Mouse (Mus musculus) limb, embryonic 14.5 days (tissue): Measurements from ENCODE around the gene Zfp553. TPM values are rescaled to one million over a fixed set of nuclear protein-coding genes. Genes with fewer than 3 reads are reported as not detected.

ENCODE experiments used
- ATAC-seq: fragments of 200-750 bp; cut with Nextera tagmentation; 2 replicates; pipeline ENCODE4 v1.8.0; 2017; ENCODE audit warnings: low read depth, moderate number of reproducible peaks, moderate TSS enrichment; ENCODE audit not compliant: low FRiP score
- DNase-seq: peaks from one replicate; pipeline ENCODE4 v3.0.0-alpha.2; 2015; ENCODE audit warnings: low spot score
- H3K27ac ChIP-seq: fragments of 300-500 bp; sonication (generic); replicated peaks from 2 replicates; pipeline ENCODE4 v1.5.1; 2014; ENCODE audit warnings: low read depth, mild to moderate bottlenecking, low read length, moderate library complexity, mixed read lengths
- H3K27me3 ChIP-seq: fragments of 300-500 bp; sonication (generic); 2 replicates; pipeline ENCODE4 v1.6.1; 2014; ENCODE audit warnings: low read length, mixed read lengths; ENCODE audit not compliant: control insufficient read depth, insufficient read depth
- H3K36me3 ChIP-seq: fragments of 300-500 bp; sonication (generic); 2 replicates; pipeline ENCODE4 v1.6.1; 2014; ENCODE audit warnings: mild to moderate bottlenecking, low read length, moderate library complexity, mixed read lengths; ENCODE audit not compliant: control insufficient read depth, insufficient read depth
- H3K4me1 ChIP-seq: fragments of 300-500 bp; sonication (generic); 2 replicates; pipeline ENCODE4 v1.6.1; 2014; ENCODE audit warnings: antibody characterized with exemption, low read length, mixed read lengths; ENCODE audit not compliant: control insufficient read depth, insufficient read depth
- H3K4me2 ChIP-seq: fragments of 300-500 bp; sonication (generic); replicated peaks from 2 replicates; pipeline ENCODE4 v1.6.1; 2014; ENCODE audit warnings: low read depth, mild to moderate bottlenecking, low read length, moderate library complexity; ENCODE audit not compliant: severe bottlenecking
- H3K4me3 ChIP-seq: fragments of 300-500 bp; sonication (generic); replicated peaks from 2 replicates; pipeline ENCODE4 v1.5.1; 2014; ENCODE audit warnings: low read length
- H3K9ac ChIP-seq: fragments of 300-500 bp; sonication (generic); 2 replicates; pipeline ENCODE4 v1.6.1; 2014; ENCODE audit warnings: mild to moderate bottlenecking, low read depth, low read length, moderate library complexity; ENCODE audit not compliant: severe bottlenecking
- H3K9me3 ChIP-seq: fragments of 300-500 bp; sonication (generic); 2 replicates; pipeline ENCODE4 v1.6.1; 2016; ENCODE audit warnings: low read length; ENCODE audit not compliant: control insufficient read depth
- POLR2A ChIP-seq: fragments of 200-500 bp; IDR thresholded peaks from 2 replicates; pipeline ENCODE4 v1.8.0; 2012; ENCODE audit warnings: inconsistent platforms, mild to moderate bottlenecking, moderate library complexity, borderline replicate concordance; ENCODE audit not compliant: insufficient read depth, insufficient read length; ENCODE audit errors: extremely low read depth
- WGBS: fragments of 180-500 bp; shearing (Covaris S2); extraction: QIAGEN DNeasy Blood & Tissue Kit; methylation state at CpG from one replicate; pipeline ENCODE4 v1.1.7; 2014; 5-methylcytosine and 5-hydroxymethylcytosine counted together
- polyA plus RNA-seq, 2 experiments: library from polyadenylated mRNA; depleted of rRNA in 1 of 2; stranded (reverse) in 1 of 2; unstranded in 1 of 2; fragments of >200 nt; fragmentation: Nextera tagmentation in 1 of 2; extraction: Ambion mirVana in 1 of 2; gene quantifications; 2 replicates each; pipeline versions ENCODE4 v1.2.1 to v1.2.3; 2012 to 2014

Zfp553 gene
- polyA plus RNA-seq, 2 experiments = 19.4 to 22.5 TPM

DNA sequence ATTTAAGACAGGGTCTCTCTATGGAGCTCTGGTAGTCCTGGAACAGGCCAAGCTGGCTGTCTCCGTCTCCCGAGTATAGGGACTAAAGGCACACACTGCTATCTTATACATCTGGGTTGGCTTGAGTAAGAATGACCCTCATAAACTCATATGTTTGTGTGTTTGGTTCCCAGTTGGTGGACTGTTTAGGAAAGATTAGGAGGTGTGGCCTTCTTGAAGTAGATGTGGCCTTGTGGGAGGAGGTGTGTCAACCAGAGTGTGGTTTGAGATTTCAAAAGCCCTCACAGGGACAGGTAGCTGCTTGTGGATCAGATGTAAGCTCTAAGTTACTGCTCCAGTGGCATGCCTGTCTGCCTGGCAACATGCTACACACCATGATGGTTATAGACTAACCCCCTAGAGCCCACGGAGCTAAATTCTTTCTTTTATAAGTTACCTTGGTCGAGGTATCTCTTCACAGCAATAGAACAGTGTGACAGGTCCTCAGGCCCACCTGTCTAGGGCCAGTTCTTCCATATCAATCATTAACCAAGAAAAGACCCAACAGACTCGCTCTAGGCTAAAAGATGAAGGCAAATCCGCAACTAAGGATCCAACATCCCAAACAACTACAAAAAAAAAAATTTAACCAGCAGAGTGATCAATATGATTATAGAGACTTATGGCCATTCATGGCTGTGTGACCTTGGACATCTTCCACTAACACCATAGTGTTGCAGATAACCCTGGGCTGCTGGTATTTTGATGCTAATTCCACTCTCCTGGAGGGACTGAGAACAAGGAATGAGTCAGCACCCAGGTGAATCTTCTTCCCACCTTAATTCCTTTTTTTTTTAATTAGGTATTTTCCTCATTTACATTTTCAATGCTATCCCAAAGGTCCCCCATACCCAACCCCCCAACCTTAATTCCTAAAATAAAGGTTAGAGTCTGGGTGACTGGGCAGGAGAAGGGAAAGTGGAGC, 9.1 kb upstream of the Zfp553 start:
- Histone ChIP-seq H3K36me3 (no peaks in the 10 kb centered on the region), H3K27me3 (no peaks in the 10 kb centered on the region), H3K27ac (no peak overlapping the region), H3K4me2 (no peak overlapping the region), H3K4me3 (no peak overlapping the region), H3K9ac (no peak overlapping the region), H3K9me3 (no peaks in the 10 kb centered on the region), H3K4me1 (no peaks in the 10 kb centered on the region)
- TF ChIP-seq POLR2A = no peak
- no peak for ATAC-seq
- DNase-seq = no peak
- WGBS = 83% methylated on average over 6 of the region's 6 CpGs

DNA sequence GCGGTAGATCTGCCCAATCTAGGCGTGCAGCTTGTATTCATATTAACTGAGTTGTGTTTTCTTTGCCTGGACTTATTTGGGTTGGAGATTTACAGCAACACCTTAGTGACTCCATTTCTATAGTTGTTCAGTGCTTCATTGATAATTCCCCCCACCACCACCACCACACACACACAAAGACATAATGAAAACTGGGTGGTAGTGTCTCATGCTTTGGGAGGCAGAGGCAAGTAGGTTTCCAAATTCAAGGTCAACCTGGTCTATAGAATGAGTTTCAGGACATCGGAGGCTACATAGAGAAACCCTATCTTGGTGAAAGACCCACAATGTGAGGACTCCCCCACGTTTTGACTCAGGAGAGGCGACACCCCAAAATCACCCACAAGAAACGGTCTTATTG, 8.2 kb upstream of the Zfp553 start:
- Histone ChIP-seq H3K4me2 (no peak overlapping the region), H3K9me3 (no peaks in the 10 kb centered on the region), H3K4me3 (no peak overlapping the region), H3K27me3 (no peaks in the 10 kb centered on the region), H3K4me1 (no peaks in the 10 kb centered on the region), H3K27ac (no peak overlapping the region), H3K36me3 (peaks cover 7% of the 10 kb centered on the region; the same call in 1 of the 2 replicates), H3K9ac (no peak overlapping the region)
- ATAC-seq (no peak), DNase-seq (no peak)
- no peak for TF ChIP-seq POLR2A
- 92% methylated on average over 6 of the region's 6 CpGs for WGBS

DNA sequence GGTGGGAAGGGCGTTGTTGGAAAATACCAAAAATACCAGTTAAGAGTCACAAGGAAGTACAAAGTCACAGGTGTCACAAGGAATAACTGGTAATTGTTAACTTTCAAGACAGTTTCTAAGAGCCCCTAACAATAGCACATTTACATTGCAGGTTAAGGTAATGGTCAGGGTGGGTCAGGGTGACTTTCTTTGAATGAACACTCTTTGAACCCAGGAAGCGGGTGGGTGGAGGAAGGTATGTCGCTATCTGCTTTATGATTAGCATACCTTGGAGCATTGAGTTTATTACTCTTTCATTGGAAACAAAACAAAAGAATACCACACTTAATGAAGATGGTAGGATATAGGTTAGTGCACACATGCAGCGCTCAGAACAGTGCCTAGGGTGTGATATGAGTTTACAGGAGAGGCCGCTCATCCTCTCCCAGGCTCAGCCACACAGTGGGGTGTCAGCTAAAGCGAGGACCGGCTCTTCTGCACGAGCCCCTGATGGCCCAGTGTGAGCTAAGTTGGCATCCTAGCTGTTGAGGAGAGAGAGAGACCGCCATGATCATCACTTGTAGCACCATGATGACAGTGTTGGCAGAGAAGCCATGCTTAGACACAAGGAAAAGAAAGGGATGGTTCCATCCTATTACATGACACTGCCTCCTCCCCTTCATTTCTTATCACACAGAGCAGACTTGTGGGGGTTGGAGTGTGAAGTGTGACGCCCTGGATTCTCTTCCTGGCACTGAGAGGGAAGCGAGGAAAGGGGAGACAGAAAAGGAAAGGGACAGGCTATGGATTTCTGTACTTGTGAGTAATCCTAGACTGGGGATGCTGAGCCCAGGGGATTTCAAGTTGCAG, 7.5 kb upstream of the Zfp553 start:
- no peak overlapping the region for H3K27ac ChIP-seq
- TF ChIP-seq POLR2A = no peak
- H3K9me3 ChIP-seq = no peaks in the 10 kb centered on the region
- H3K27me3 ChIP-seq = no peaks in the 10 kb centered on the region
- ATAC-seq = no peak
- no peak overlapping the region for H3K4me2 ChIP-seq
- H3K4me3 ChIP-seq = no peak overlapping the region
- H3K4me1 ChIP-seq = no peaks in the 10 kb centered on the region
- WGBS = 86% methylated on average over 11 of the region's 11 CpGs
- H3K9ac ChIP-seq = no peak overlapping the region
- H3K36me3 ChIP-seq = peaks cover 14% of the 10 kb centered on the region; the same call in 1 of the 2 replicates
- no peak for DNase-seq

DNA sequence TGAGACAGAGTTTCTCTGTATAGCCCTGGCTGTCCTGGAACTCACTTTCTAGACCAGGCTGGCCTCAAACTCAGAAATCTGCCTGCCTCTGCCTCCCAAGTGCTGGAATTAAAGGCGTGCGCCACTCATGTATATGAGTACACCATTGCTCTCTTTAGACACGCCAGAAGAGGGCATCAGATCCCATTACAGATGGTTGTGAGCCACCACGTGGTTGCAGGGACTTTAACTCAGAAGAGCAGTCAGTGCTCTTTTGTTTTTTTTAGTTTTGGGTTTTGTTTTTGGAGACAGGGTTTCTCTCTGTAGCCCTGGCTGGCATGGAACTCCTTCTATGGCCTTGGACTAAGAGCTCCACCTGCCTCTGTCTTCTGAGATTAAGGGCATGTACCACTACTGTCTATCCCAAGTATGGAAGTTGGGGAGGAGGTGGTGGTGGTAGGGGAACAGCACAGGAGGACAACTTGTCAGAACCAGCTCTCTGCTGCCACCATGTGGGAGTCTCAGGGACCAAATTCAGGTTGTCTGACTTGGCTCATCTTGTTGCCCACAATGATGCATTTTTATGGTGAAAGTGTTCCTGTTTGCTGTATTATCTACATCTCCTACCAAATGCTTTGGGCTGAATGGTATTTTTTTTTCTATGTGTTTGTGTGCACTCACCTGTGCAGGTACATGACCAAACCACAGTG, 4.1 kb upstream of the Zfp553 start:
- H3K36me3 ChIP-seq = peaks cover 21% of the 10 kb centered on the region; the same call in 1 of the 2 replicates
- H3K4me2 ChIP-seq = no peak overlapping the region
- DNase-seq (peak; percentile 84), ATAC-seq (no peak)
- no peak overlapping the region for H3K27ac ChIP-seq
- H3K4me3 ChIP-seq = no peak overlapping the region
- H3K4me1 ChIP-seq = peaks cover 8% of the 10 kb centered on the region
- H3K9me3 ChIP-seq = no peaks in the 10 kb centered on the region
- H3K27me3 ChIP-seq = no peaks in the 10 kb centered on the region
- 70% methylated on average over 4 of the region's 4 CpGs for WGBS
- no peak overlapping the region for H3K9ac ChIP-seq
- no peak for TF ChIP-seq POLR2A

DNA sequence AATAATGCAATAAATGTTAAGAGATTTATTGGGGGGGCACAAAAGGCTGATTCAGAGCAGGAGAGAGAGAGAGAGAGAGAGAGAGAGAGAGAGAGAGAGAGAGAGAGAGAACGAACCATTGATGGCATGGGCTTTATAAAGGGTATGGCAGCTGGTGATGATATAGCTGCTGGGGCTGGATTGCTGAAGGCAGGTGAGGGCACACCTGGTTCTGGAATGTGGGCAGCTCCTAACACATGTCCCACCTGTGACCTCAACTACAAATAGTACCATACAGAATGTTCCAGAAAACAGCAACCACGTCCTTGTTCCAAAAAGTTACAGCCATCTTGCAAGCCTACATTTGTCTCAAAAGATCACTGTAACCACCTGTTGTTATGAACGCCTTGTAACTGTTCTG, 1.5 kb upstream of the Zfp553 start:
- DNase-seq (no peak), ATAC-seq (no peak)
- H3K36me3 ChIP-seq = peaks cover 38% of the 10 kb centered on the region
- no peak for TF ChIP-seq POLR2A
- H3K4me1 ChIP-seq = peaks cover 12% of the 10 kb centered on the region
- 42% methylated on average over 3 of the region's 3 CpGs for WGBS
- H3K27ac ChIP-seq = no peak overlapping the region
- H3K4me3 ChIP-seq = peak overlapping the region; percentile 90
- H3K27me3 ChIP-seq = no peaks in the 10 kb centered on the region
- H3K4me2 ChIP-seq = peak overlapping the region; percentile 79
- H3K9ac ChIP-seq = peak overlapping the region; percentile 97; the same call in 1 of the 2 replicates
- H3K9me3 ChIP-seq = no peaks in the 10 kb centered on the region
